Mouse (Mus musculus): ENCODE data around the gene Ffar1.

The Ffar1 gene

GRCm38 (mm10) chr7:30878950-30879349, 17.6 kb upstream of the Ffar1 start:
- Histone ChIP-seq H3K36me3 (ENCODE audit: control insufficient read depth, insufficient read depth, low read length, poor library complexity, severe bottlenecking) (peaks cover 25% of the 10 kb centered on the region), H3K27me3 (ENCODE audit: control insufficient read depth, insufficient read depth, low read length, poor library complexity, severe bottlenecking) (no peaks in the 10 kb centered on the region)
- DNase-seq (ENCODE audit: low read depth, low spot score) = peak; percentile 78

- Histone ChIP-seq H3K27me3 (ENCODE audit: control insufficient read depth, insufficient read depth, low read length, poor library complexity, severe bottlenecking) (no peaks in the 10 kb centered on the region), H3K36me3 (ENCODE audit: control insufficient read depth, insufficient read depth, low read length, poor library complexity, severe bottlenecking) (peaks cover 46% of the 10 kb centered on the region)
- peak; percentile 83 for DNase-seq (ENCODE audit: low read depth, low spot score)
Measured at GRCm38 (mm10) chr7:30873083-30873482, 11.7 kb upstream of the Ffar1 start.

- Histone ChIP-seq H3K36me3 (ENCODE audit: control insufficient read depth, insufficient read depth, low read length, poor library complexity, severe bottlenecking) (peaks cover 22% of the 10 kb centered on the region), H3K27me3 (ENCODE audit: control insufficient read depth, insufficient read depth, low read length, poor library complexity, severe bottlenecking) (no peaks in the 10 kb centered on the region)
- DNase-seq (ENCODE audit: low read depth, low spot score) = peak; percentile 50
Measured at GRCm38 (mm10) chr7:30863386-30863785, 2.0 kb upstream of the Ffar1 start.

GRCm38 (mm10) chr7:30859635-30860402, 1.5 kb downstream of the Ffar1 start:
- Histone ChIP-seq H3K36me3 (ENCODE audit: control insufficient read depth, insufficient read depth, low read length, poor library complexity, severe bottlenecking) (no peaks in the 10 kb centered on the region; the same call in 1 of the 2 replicates), H3K27me3 (ENCODE audit: control insufficient read depth, insufficient read depth, low read length, poor library complexity, severe bottlenecking) (no peaks in the 10 kb centered on the region)
- peak; percentile 83 for DNase-seq (ENCODE audit: low read depth, low spot score)

- H3K27me3 ChIP-seq (ENCODE audit: control insufficient read depth, insufficient read depth, low read length, poor library complexity, severe bottlenecking) = no peaks in the 10 kb centered on the region
- H3K36me3 ChIP-seq (ENCODE audit: control insufficient read depth, insufficient read depth, low read length, poor library complexity, severe bottlenecking) = no peaks in the 10 kb centered on the region; the same call in 1 of the 2 replicates
- DNase-seq (ENCODE audit: low read depth, low spot score) = peak; percentile 94
Measured at GRCm38 (mm10) chr7:30859290-30859634, 2.1 kb downstream of the Ffar1 start.

GRCm38 (mm10) chr7:30857746-30858145, 3.6 kb downstream of the Ffar1 start:
- H3K36me3 ChIP-seq (ENCODE audit: control insufficient read depth, insufficient read depth, low read length, poor library complexity, severe bottlenecking) = no peaks in the 10 kb centered on the region; the same call in 1 of the 2 replicates
- no peaks in the 10 kb centered on the region for H3K27me3 ChIP-seq (ENCODE audit: control insufficient read depth, insufficient read depth, low read length, poor library complexity, severe bottlenecking)
- no peak for DNase-seq (ENCODE audit: low read depth, low spot score)

- Histone ChIP-seq H3K36me3 (ENCODE audit: control insufficient read depth, insufficient read depth, low read length, poor library complexity, severe bottlenecking) (no peaks in the 10 kb centered on the region; the same call in 1 of the 2 replicates), H3K27me3 (ENCODE audit: control insufficient read depth, insufficient read depth, low read length, poor library complexity, severe bottlenecking) (no peaks in the 10 kb centered on the region)
- DNase-seq (ENCODE audit: low read depth, low spot score) = no peak
Measured at GRCm38 (mm10) chr7:30856078-30856477, 5.3 kb downstream of the Ffar1 start, which contains the start of gene Ffar3. Gene Ffar3 (minus strand): TSS chr7:30856178.

- no peaks in the 10 kb centered on the region for H3K27me3 ChIP-seq (ENCODE audit: control insufficient read depth, insufficient read depth, low read length, poor library complexity, severe bottlenecking)
- no peak for DNase-seq (ENCODE audit: low read depth, low spot score)
- H3K36me3 ChIP-seq (ENCODE audit: control insufficient read depth, insufficient read depth, low read length, poor library complexity, severe bottlenecking) = no peaks in the 10 kb centered on the region
Measured at GRCm38 (mm10) chr7:30851421-30851820, 9.9 kb downstream of the Ffar1 start.

- Histone ChIP-seq H3K27me3 (ENCODE audit: control insufficient read depth, insufficient read depth, low read length, poor library complexity, severe bottlenecking) (no peaks in the 10 kb centered on the region), H3K36me3 (ENCODE audit: control insufficient read depth, insufficient read depth, low read length, poor library complexity, severe bottlenecking) (no peaks in the 10 kb centered on the region)
- no peak for DNase-seq (ENCODE audit: low read depth, low spot score)
Measured at GRCm38 (mm10) chr7:30847934-30848333, 13.4 kb downstream of the Ffar1 start.

GRCm38 (mm10) chr7:30847386-30847785, 14.0 kb downstream of the Ffar1 start:
- Histone ChIP-seq H3K36me3 (ENCODE audit: control insufficient read depth, insufficient read depth, low read length, poor library complexity, severe bottlenecking) (no peaks in the 10 kb centered on the region), H3K27me3 (ENCODE audit: control insufficient read depth, insufficient read depth, low read length, poor library complexity, severe bottlenecking) (no peaks in the 10 kb centered on the region)
- DNase-seq (ENCODE audit: low read depth, low spot score) = no peak

- no peaks in the 10 kb centered on the region for H3K27me3 ChIP-seq (ENCODE audit: control insufficient read depth, insufficient read depth, low read length, poor library complexity, severe bottlenecking)
- no peaks in the 10 kb centered on the region for H3K36me3 ChIP-seq (ENCODE audit: control insufficient read depth, insufficient read depth, low read length, poor library complexity, severe bottlenecking)
- peak; percentile 35 for DNase-seq (ENCODE audit: low read depth, low spot score)
Measured at GRCm38 (mm10) chr7:30846505-30847053, 14.8 kb downstream of the Ffar1 start.

- DNase-seq (ENCODE audit: low read depth, low spot score) = no peak
- Histone ChIP-seq H3K36me3 (ENCODE audit: control insufficient read depth, insufficient read depth, low read length, poor library complexity, severe bottlenecking) (no peaks in the 10 kb centered on the region), H3K27me3 (ENCODE audit: control insufficient read depth, insufficient read depth, low read length, poor library complexity, severe bottlenecking) (no peaks in the 10 kb centered on the region)
Measured at GRCm38 (mm10) chr7:30844676-30845297, 16.6 kb downstream of the Ffar1 start.

GRCm38 (mm10) chr7:30842092-30842491, 19.3 kb downstream of the Ffar1 start:
- DNase-seq (ENCODE audit: low read depth, low spot score) = peak; percentile 90
- Histone ChIP-seq H3K27me3 (ENCODE audit: control insufficient read depth, insufficient read depth, low read length, poor library complexity, severe bottlenecking) (no peaks in the 10 kb centered on the region), H3K36me3 (ENCODE audit: control insufficient read depth, insufficient read depth, low read length, poor library complexity, severe bottlenecking) (no peaks in the 10 kb centered on the region)

GRCm38 (mm10) chr7:30841379-30841778, 20.0 kb downstream of the Ffar1 start:
- DNase-seq (ENCODE audit: low read depth, low spot score) = no peak
- H3K27me3 ChIP-seq (ENCODE audit: control insufficient read depth, insufficient read depth, low read length, poor library complexity, severe bottlenecking) = no peaks in the 10 kb centered on the region
- H3K36me3 ChIP-seq (ENCODE audit: control insufficient read depth, insufficient read depth, low read length, poor library complexity, severe bottlenecking) = no peaks in the 10 kb centered on the region

GRCm38 (mm10) chr7:30840306-30840705, 21.1 kb downstream of the Ffar1 start:
- no peaks in the 10 kb centered on the region for H3K27me3 ChIP-seq (ENCODE audit: control insufficient read depth, insufficient read depth, low read length, poor library complexity, severe bottlenecking)
- H3K36me3 ChIP-seq (ENCODE audit: control insufficient read depth, insufficient read depth, low read length, poor library complexity, severe bottlenecking) = no peaks in the 10 kb centered on the region
- DNase-seq (ENCODE audit: low read depth, low spot score) = no peak

Measured in splenic B cell, adult 2 months (primary cell).